Mouse (Mus musculus) urinary bladder, adult 18-20 months (tissue): ENCODE results near the gene C1qtnf12.

Experiments
- DNase-seq, 2 experiments: peaks; one replicate each; pipeline ENCODE4 v3.0.0; 2022; ENCODE audit warnings: low spot score in 2 of 2, mixed read lengths in 2 of 2

Gene C1qtnf12

GRCm38 (mm10) chr4:155993606-155994005 lies 31.5 kb downstream of the C1qtnf12 start:
- no peak for DNase-seq

GRCm38 (mm10) chr4:156004109-156004508 lies 42.0 kb downstream of the C1qtnf12 start:
- DNase-seq = no peak

- no peak for DNase-seq
Observed at GRCm38 (mm10) chr4:156008369-156008768, 46.3 kb downstream of the C1qtnf12 start.

- DNase-seq = no peak
Observed at GRCm38 (mm10) chr4:156013637-156014036, 51.5 kb downstream of the C1qtnf12 start, which contains the start of gene Tnfrsf4. Gene Tnfrsf4 (plus strand): TSS chr4:156013843.

GRCm38 (mm10) chr4:156014436-156014835 lies 52.3 kb downstream of the C1qtnf12 start:
- no peak for DNase-seq
